Mouse (Mus musculus): Measurements from ENCODE around the gene Anks1b.

Gene Anks1b

DNA sequence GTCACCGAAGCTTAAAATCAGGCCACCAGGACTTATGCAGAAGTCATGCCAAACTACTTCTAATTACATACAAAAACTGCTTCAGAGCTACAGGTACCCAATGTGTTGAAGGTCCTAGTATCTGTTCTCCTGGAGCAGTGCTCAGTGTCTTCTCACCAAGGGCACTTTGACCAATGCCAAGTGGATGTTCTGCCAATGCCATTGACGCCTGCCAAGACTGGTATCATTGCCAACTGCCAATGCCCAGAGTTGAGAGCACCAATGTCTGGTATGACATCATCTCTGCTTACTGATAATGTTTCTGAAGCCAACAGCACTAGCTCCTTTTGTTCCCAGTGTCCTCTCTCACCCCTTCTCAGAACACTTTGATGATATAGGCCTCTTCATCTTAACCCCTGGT is 793.4 kb downstream of the Anks1b start:
- DNase-seq (ENCODE audit: low spot score in 2 of 2) = no peak

DNA sequence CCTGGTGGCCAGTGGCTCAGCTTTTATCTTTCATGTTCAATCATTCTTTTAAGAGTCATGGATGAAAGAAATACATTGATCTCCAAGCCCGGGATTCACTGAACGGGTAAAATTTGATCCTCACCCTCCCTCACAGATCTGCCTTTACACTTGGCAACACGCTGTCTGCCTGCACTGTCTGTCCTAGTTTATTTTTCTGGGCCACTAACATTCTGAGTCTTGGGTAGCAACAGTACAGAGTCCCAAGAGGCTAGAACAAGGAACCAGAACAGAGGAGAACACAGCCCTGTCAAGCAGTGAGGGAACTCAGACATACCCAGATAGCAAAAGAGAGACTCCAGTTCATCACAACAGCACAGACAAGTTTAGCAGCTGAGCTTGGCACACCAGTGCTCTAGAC is 797.0 kb downstream of the Anks1b start:
- no peak for DNase-seq (ENCODE audit: low spot score in 2 of 2)

DNA sequence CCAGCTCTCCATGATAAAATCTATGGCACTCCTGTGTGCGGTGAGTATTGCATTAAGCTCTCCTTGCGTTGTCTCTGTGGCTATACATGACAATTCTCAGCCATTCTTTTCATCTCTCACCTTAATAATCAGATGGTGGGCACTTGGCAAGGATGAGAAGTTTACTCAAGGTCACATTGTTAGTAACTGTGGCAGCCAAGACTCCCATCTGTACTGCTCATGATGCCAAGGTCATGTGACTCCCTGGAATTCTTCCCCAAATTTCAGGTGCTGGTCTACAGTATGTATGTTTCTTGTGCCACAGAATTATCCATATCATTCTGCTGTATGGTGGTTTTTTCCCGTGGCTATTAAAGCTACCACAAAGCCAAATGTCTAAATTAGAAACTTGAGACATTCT is 798.8 kb downstream of the Anks1b start:
- no peak for DNase-seq (ENCODE audit: low spot score in 2 of 2)

DNA sequence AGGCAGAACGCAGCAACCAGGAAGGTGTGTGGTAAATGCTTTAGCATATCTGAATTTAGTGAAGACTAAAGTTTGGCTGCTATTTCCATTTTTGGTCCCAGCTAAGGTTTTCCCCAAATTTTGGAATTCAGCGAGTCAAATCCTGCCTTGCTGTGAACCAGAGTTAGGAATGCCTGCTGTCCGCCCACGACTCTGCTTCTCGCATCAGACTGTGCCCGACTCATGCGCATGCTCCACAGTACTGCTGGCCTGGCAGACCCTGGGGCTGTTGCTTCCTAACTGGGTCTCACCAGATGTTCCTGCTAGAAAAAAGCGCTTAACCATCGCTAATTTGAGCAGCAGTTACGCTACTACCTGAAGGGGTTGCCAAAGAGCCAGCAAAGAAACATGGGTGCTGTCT is 801.1 kb downstream of the Anks1b start:
- DNase-seq (ENCODE audit: low spot score in 2 of 2) = peak; percentile 59 to 61

DNA sequence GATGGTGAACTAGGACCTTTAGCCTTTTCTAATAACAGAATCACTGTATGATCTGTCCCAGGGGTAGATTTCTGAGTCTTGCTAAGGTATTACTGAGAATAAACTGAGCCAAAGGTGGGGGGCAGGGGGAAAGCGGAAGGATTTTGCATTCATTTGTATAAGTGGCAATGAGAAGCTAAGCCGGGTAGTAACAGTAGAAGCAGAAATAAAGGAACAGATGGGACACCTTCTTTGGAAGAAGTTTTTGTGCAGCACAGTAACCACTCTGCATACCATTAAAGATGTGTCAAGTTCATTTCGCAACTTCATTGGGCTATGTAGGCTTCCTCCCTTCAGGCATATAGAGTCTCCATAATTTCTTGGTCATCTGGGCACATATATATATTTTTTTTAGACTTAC is 804.1 kb downstream of the Anks1b start:
- DNase-seq (ENCODE audit: low spot score in 2 of 2) = no peak

DNA sequence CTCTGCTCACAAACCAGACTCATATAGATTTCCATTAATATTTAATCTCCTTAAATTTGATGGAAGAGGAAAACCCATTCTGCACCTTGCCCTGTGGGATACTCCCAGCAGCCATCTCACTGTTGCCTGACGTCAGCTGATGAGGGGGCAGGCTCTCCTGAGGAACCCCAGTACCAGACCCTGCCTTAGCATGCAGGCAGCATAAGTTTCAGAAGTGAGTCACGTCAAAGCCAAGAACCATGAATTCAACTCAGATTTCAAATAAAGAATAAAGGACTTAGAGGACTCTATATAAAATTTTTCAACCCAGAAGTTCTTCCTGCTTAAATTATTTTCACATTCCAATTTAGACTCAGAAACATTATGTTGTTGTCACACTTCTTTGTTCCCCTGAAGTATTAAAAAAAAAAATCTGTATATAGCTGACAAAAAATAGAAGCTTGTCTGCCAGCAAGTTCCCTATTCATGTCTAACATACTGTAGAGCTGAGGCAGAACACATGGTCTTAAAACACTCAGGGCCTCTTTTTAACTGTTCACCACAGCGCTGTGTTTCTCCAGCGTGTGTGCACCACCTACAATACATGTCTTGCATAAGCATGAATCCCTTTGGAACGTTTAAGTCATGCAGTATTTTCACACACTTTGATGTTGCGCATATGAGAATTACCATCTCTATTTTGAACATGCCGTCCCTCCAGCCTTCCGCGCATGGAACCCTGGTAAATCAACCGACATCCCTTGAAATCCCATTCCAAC is 806.6 kb downstream of the Anks1b start:
- DNase-seq (ENCODE audit: low spot score in 2 of 2) = peak in 1 of 2 experiments; percentile 45

DNA sequence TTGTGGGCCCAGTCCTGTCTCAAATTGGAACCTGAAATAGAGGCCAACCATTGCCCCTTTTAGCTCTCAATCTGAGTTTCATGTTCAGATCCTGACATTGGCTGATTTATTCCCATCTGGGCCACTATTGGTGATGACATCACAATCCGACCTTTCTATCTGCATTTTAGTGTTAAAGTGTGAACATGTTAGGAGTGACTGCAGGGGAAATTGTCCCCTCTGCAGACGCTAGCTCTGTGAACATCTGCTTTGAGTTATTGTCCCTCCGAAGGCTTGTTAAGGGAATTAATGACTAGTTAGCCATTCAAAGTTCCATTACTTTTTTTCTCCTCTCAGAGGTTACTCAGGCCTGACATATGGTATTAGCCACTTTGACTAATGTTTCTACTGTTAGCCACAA is 810.5 kb downstream of the Anks1b start:
- no peak for DNase-seq (ENCODE audit: low spot score in 2 of 2)

DNA sequence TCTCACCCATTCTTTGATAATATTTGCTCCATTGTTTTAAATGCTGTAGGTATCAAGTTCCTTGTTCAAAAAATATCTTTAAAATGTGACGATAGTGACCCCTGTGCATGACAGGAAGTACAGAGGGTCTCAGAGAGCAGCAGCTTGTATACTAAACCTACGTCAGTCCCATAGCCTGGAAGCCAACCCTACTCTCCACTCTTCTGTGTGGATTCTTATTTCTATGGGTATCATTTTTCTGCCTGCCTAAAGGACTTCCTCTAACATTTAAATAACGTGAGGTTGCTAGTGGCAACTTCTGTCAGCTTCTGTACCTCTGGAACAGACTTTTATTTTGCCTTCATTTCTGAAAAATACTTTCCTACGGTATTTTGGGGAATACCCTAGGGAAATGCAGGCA is 812.1 kb downstream of the Anks1b start:
- no peak for DNase-seq (ENCODE audit: low spot score in 2 of 2)

DNA sequence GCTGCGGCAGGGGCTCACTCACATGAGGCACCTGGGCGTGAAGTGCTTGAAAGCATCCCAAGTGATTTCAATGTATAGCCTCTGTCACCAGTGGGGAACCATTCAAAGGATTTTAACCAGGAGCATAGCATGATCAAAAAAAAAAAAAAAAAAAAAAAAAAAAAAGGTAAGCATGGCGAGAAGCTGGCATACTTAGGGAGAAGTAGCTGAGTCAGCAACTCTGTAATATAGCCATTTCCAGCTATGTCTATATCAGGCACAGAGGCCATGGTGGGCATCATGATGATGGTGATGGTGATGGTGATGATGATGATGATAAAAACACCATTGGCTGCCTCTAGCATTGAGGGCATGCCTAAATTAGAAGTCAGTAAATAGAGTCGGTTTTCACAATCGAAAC is 814.8 kb downstream of the Anks1b start:
- no peak for DNase-seq (ENCODE audit: low spot score in 2 of 2)

DNA sequence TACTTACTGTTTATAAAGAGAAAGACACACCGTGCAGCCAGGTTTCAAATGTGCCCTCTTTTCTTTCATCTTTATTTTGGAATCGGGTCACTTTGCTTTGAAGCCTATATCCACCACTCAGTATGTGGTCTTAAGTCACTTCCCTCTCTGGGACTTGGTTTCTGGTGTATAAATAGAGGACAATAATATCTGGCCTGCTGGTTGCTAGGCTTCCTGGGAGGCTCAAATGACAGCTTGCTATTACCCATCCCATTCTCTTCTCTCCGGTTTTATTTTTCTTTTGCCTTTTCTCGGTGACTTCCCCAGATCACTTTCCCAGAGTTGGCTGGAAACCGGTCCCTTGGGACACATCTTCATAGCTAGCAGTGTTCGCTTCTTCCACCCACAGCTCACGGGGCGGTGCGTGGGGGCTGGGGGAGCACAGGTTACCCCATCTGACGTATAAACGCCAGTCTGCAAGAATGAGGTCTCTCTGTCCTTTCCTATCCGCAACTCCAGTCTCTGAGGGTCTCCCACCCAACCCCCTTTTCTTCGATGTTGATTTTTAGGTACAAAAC is 815.5 kb downstream of the Anks1b start:
- DNase-seq (ENCODE audit: low spot score in 2 of 2) = no peak

DNA sequence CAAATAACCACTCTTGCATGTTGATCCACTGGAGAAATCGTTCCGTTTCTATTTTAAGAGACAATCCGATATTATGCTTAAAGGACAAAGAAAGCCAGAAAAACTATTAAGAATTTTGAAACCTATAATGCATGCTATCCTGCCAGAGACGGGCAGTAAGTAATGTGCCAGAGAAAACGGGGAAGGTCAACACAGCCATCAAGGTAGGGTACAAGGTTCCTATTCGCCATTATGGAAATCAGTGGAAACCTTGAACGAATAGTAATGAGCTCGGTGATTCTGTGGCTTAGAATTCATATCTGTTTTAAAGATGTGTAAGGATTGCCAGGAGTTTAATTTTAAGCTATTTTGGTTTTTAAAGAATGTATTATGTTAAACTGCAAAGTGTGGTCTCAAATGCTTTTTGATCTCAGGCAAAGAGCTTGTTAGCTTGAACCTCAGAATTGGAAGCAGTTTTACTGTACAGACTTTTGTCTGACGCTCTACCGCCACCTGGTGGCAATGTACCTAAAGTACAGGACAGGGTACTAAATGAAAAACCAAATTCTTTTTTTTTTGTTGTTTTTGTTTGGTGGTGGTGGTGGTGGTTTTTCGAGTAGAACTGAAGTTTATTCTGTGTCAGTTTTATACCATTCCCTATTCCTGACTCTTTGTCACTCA is 816.7 kb downstream of the Anks1b start:
- peak; percentile 43 to 72 for DNase-seq (ENCODE audit: low spot score in 2 of 2)

DNA sequence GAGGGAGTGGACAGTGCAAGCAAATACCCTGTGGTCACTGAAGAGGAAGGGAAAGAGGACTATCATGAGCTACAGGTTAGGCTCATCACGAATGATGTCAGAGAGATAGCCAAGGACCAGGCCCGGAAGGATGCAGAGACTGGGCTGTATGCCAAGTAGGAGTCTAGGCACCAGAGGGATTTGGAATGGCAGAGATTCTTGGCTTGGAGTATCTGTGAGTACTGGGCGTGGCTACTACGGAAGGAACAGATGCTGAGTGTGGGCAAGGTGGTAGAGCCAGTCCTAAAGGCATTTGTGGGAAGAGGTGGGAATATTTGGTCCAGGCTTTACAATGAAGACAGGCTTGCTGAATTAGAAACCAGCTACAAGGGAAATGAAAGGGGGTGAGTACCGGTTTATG is 823.4 kb downstream of the Anks1b start:
- DNase-seq (ENCODE audit: low spot score in 2 of 2) = no peak

DNA sequence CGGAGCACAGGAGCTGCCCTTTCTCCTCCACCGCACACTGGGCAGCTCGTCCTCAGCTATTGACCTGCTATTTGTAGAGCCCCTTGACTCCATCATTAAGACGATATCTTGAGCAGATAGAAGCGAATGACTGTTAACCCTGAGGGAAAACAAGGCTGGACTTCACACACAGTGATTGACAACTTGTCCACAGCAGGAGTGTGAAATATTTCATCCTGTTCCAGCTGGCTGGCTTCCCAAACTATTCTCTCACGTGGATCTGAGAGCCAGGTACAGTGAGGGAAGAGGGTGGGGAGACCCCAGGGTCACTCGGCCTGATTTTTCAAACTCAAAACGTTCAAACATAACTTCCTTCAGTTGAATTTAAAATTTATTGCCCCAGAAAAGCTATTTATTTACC is 824.1 kb downstream of the Anks1b start:
- no peak for DNase-seq (ENCODE audit: low spot score in 2 of 2)

DNA sequence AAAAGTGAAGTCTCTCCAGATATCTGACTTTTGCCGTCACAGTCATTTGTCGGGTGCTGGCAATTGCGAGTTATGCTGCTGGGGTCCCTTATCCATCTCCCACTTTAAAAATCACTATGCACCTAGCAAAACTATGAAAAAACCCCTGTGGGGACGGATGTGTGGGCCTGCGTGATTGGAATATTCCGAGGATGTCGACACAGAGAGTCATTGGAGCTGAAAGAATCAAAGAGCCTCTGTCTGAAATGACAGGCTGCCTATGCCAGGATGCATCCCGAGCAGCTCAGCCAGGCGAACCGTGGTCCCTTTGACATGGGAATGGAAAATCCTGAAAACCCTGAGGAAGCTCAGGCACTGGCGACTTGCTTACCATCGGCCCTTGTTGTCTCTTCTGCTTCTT is 825.9 kb downstream of the Anks1b start:
- DNase-seq (ENCODE audit: low spot score in 2 of 2) = no peak

DNA sequence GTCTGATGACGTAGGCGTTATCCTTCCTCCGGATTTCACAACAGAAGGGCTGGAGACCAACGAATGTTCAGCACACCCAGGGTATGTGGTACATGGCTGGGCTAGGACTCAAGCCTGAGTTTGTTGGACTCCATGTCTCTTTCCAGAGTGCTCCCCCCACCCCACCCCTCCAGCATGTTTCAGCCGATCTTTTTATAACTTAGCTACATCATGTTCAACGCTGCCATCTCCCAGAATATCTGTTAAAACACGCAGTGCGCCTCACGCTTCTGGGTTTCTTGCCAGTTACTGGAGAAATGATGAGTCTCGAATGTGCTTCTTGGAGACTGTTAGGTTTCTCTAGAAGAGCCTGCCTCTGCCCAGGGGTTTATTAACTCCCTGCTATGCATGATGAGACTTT is 831.3 kb downstream of the Anks1b start:
- peak; percentile 57 to 70 for DNase-seq (ENCODE audit: low spot score in 2 of 2)

DNA sequence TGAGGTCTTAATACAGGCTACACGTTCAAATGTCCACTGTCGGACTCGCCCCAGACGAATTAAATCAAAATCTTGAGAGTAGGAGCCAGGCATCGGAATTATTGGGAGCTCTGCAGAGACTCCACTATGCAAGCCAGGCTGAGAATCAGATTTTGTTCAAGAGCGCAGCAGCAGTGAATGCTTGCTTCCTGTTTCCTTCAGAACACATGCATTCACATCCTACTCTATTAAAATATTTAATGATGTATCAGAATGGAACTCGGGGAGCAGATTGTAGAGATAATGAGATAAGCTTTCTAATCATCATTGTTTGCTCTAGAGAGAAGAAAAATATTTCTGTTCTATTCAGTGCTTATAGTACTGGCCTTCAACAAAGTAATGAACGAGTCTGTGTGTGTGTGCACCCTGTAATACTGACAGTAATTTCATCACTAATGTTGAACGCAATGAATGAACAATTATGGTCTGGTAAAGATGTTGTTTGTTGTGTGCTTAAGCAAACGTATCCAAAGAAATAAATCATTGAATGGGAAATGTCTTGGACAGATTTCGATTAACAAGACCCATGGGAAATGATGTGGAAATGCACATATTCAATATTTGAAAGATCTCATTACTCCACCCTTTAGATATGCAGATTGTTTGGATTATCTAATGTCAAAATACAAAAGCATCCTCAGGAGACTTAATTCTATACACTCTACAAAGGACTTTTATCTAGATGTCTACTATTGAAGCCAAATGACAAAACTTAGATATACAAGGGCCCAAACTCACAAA is 835.7 kb downstream of the Anks1b start:
- DNase-seq (ENCODE audit: low spot score in 2 of 2) = no peak

DNA sequence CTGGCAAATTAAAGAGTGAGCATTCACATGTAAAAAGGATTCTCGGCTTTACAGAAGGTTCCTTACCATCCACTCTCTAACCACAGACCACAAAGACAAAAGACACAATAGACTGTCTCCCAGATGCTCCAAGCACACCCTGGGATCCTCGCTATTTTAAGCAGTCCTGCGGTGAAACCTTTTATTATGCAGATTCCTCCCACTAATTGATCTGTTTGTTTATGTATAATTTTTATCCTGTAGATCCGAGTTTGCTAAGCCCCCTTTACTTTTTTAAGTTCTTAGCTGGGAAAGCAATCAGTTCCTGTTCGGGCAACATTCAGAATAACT is 836.3 kb downstream of the Anks1b start:
- DNase-seq (ENCODE audit: low spot score in 2 of 2) = no peak

DNA sequence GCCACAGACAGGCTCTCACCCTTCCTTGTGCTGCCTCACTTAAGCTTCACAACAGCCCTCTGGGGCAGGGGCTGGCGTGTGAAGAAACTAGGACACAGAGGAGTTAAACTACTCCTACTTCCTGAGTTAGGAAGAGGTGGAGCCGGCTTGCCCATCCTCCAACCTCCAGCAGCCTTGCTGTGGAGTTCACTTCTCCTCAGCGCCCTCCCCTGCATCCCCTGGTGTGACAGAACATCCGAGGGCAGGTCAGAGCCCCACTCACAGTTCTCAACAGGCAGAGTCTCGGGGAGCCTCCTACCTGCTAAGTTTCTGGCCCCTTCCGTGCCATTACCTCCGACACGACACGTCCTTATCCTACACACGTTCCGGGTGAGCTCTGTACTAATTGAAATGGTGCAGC is 844.7 kb downstream of the Anks1b start:
- DNase-seq (ENCODE audit: low spot score in 2 of 2) = no peak

DNA sequence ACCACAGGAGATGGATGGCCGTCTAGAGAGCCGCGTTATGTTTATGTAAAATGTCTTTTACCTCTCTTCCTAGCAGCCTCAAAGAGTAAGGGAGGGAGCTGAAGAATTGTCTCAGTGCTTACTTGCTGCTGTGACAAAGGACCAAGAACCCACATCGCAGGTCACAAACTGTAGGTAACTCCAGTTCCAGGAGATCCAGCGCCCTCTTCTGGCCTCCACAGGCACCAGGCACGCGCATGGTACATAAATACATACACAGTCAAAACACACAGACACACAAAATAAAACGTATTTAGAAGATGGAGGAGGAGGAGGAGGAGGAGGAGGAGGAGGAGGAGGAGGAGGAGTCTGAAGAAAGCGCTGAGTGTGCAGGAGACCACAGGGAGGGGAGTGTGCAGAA is 845.4 kb downstream of the Anks1b start:
- DNase-seq (ENCODE audit: low spot score in 2 of 2) = no peak

DNA sequence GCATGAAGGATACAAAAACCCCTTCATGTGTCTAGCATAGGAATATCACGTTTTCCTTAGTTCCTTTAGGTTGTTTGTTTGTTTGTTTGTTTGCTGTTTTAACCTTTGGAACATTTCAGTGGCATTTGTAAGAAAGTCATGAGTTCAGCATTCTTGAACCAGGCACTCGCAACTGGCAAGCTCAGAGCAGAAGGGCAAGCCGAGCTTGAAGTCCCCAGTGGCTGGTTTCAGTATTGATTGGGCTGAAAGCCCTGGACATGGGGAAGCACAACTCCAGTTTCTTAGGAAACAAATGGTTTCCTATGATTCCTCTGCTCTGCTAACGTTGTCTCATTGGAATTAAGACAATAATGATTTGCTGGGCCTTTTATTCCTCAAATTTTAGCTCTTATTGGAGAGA is 846.7 kb downstream of the Anks1b start:
- no peak for DNase-seq (ENCODE audit: low spot score in 2 of 2)

DNA sequence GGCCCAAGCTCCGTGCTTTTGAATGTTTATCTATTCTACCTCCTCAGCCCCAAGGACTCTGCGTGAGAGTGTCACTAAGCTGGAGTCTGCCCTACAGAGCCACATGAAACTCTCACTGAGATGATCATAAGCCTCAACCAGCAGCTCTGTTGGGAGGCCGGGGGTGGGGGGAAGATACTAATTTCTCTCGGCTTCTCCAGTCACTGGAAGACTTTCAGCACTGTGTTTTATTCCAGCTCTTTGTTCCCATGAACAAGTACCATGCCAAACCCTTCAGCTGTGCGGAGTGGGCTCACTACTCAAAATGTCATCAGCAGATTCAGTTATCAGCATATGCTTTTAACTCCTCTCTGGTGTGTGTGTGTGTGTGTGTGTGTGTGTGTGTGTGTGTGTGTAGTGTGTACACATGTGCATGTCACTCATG is 849.8 kb downstream of the Anks1b start:
- DNase-seq (ENCODE audit: low spot score in 2 of 2) = peak; percentile 30 to 55

DNA sequence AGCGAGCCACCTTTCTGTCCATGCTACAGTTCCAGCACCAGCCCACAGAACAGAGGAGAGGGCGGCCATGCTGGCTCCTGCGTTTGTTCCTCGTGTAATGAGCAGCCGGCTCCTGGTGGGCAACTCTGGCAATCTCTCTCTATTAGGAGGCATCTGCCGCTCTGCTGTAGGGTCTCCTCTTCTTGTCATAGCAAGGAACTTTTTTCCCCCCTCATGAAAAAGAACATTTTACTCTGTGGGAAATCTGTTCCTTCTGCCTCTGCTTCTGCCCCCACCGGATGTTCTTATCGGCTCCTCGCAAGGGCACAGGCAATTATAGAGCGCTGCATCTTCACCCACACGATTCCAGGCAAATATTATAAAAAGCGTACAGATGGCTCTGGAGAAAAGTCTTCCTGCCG is 850.6 kb downstream of the Anks1b start:
- DNase-seq (ENCODE audit: low spot score in 2 of 2) = peak; percentile 31 to 56

DNA sequence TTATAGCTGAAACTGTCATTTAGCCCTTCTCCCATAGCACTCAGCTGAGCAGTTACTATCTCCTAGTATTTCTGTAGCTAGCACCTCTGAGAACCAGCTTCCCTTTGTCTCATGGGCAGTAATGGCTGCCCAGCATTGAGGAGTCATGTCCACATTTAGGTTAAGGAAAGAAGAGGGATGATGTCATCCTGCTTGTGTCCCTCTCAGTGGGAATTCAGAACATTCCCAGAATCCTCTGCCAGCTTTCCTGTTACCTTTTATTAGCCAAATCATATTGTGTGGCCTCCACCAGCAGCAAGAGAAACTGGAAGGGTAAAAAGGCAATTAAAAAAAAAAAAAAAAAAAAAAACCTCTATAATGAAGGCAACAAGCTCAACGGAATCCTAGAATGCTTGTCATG is 851.6 kb downstream of the Anks1b start:
- DNase-seq (ENCODE audit: low spot score in 2 of 2) = no peak

Data from frontal cortex, postnatal 10 days (tissue).